Mouse (Mus musculus) heart, postnatal 0 days (tissue): Measurements from ENCODE around the gene Klhl11. TPM values are rescaled to one million over a fixed set of nuclear protein-coding genes. Genes with fewer than 3 reads are reported as not detected.

Experiments
- ATAC-seq: fragments of 200-750 bp; cut with Nextera tagmentation; 2 replicates; pipeline ENCODE4 v1.8.0; 2017; ENCODE audit warnings: low read depth, moderate number of reproducible peaks, moderate library complexity; ENCODE audit not compliant: insufficient read depth
- DNase-seq: peaks from one replicate; pipeline ENCODE4 v3.0.0-alpha.2; 2016; ENCODE audit warnings: low spot score
- H3K27ac ChIP-seq: fragments of 300-500 bp; sonication (generic); 2 replicates; pipeline ENCODE4 v1.5.1; 2014; ENCODE audit warnings: low read depth, mild to moderate bottlenecking
- H3K27me3 ChIP-seq: fragments of 300-500 bp; sonication (generic); 2 replicates; pipeline ENCODE4 v1.6.1; 2014; ENCODE audit warnings: low read length, mixed read lengths; ENCODE audit not compliant: control insufficient read depth, insufficient read depth
- H3K36me3 ChIP-seq: fragments of 300-500 bp; sonication (generic); replicated peaks from 2 replicates; pipeline ENCODE4 v1.6.1; 2014; ENCODE audit warnings: low read length, mixed read lengths; ENCODE audit not compliant: control insufficient read depth, insufficient read depth
- H3K4me1 ChIP-seq: fragments of 300-500 bp; sonication (generic); 2 replicates; pipeline ENCODE4 v1.6.1; 2014; ENCODE audit warnings: antibody characterized with exemption; ENCODE audit not compliant: control insufficient read depth, insufficient read depth
- H3K4me2 ChIP-seq: fragments of 300-500 bp; sonication (generic); 2 replicates; pipeline ENCODE4 v1.6.1; 2014; ENCODE audit warnings: low read depth, mild to moderate bottlenecking, low read length, moderate library complexity
- H3K4me3 ChIP-seq: fragments of 300-500 bp; sonication (generic); 2 replicates; pipeline ENCODE4 v1.5.1; 2014; ENCODE audit warnings: low read depth, low read length
- H3K9ac ChIP-seq: fragments of 300-500 bp; sonication (generic); replicated peaks from 2 replicates; pipeline ENCODE4 v1.6.1; 2014; ENCODE audit warnings: low read depth, low read length, mixed read lengths
- H3K9me3 ChIP-seq: fragments of 300-500 bp; sonication (generic); replicated peaks from 2 replicates; pipeline ENCODE4 v1.6.1; 2016; ENCODE audit warnings: low read length; ENCODE audit not compliant: control insufficient read depth
- CTCF ChIP-seq: IDR thresholded peaks from 2 replicates; pipeline ENCODE4 v1.5.1; 2016; ENCODE audit warnings: antibody characterized with exemption, control low read depth, low read depth
- EP300 ChIP-seq: IDR thresholded peaks from 2 replicates; pipeline ENCODE4 v1.6.1; 2016; ENCODE audit warnings: antibody characterized with exemption, low read depth
- WGBS: fragments of 180-500 bp; shearing (Covaris S2); extraction: QIAGEN DNeasy Blood & Tissue Kit; methylation state at CpG from one replicate; pipeline ENCODE4 v1.1.7; 2014; 5-methylcytosine and 5-hydroxymethylcytosine counted together
- polyA plus RNA-seq: library from polyadenylated mRNA; unstranded; fragments of >200 nt; fragmentation: Nextera tagmentation; extraction: Ambion mirVana; gene quantifications from 2 replicates; pipeline ENCODE4 v1.2.1, GENCODE M21; 2015
- total RNA-seq: library from RNA; depleted of rRNA; stranded (reverse); fragments of >200 nt; gene quantifications from 2 replicates; pipeline ENCODE4 v1.2.3, GENCODE M21; 2014; ENCODE audit warnings: low replicate concordance

Gene Klhl11
- total and polyA plus RNA-seq, 2 experiments from 2014 or later: 5.3 to 10.3 TPM

DNA sequence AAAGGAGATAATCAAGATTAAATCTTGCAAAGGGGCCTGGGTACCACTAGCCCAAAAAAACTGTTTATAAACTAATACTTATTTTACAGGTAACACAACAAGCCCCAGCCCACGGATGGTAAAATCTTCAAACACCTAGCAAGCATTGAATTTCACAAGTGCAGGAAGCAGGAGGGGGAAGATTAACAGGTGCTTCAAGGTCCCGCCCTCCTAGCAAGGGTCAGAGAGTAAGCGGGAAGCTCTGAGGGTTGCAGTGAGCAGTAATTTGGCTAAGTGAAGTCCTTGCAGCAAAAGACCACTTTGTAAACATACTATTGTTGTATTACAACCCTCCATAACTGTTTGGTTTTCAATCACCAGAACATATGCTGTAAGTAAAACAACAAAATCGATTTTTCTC, 15.3 kb downstream of the Klhl11 start:
- no peak overlapping the region for H3K4me2 ChIP-seq
- TF ChIP-seq CTCF (no peak), EP300 (no peak)
- H3K27me3 ChIP-seq: no peaks in the 10 kb centered on the region
- H3K36me3 ChIP-seq: peaks cover 12% of the 10 kb centered on the region
- no peaks in the 10 kb centered on the region for H3K4me1 ChIP-seq
- H3K9ac ChIP-seq: no peak overlapping the region
- H3K27ac ChIP-seq: no peak overlapping the region
- 81% methylated on average over 4 of the region's 4 CpGs for WGBS
- no peak for DNase-seq
- no peaks in the 10 kb centered on the region for H3K9me3 ChIP-seq
- no peak overlapping the region for H3K4me3 ChIP-seq
- no peak for ATAC-seq

DNA sequence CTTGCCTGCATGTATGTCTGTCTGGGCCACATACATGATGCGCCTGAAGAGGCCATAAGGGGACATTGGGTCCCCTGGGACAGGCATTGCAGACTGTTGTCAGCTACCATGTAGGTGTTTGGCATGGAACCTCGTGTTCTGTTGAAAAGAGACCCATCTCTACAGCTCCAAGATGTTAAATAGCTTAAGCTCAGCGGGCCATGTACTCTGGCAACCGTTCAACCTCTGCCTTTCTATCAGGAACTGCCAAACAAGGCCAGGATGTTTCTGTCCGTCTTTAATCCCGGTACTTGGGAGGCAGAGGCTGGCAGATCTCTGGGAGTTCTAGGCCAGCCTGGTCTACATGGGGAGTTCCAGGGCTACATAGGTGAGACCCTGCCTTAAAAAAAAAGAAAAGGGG, 29.9 kb downstream of the Klhl11 start:
- H3K36me3 ChIP-seq: peaks cover 6% of the 10 kb centered on the region; the same call in 1 of the 2 replicates
- no peaks in the 10 kb centered on the region for H3K27me3 ChIP-seq
- no peak overlapping the region for H3K4me3 ChIP-seq
- no peaks in the 10 kb centered on the region for H3K9me3 ChIP-seq
- peaks cover 12% of the 10 kb centered on the region for H3K4me1 ChIP-seq
- H3K4me2 ChIP-seq: no peak overlapping the region
- no peak overlapping the region for H3K9ac ChIP-seq
- no peak for DNase-seq
- H3K27ac ChIP-seq: no peak overlapping the region
- WGBS: 79% methylated on average over 6 of the region's 6 CpGs
- ATAC-seq: no peak
- TF ChIP-seq EP300: no peak
- no peak for TF ChIP-seq CTCF

DNA sequence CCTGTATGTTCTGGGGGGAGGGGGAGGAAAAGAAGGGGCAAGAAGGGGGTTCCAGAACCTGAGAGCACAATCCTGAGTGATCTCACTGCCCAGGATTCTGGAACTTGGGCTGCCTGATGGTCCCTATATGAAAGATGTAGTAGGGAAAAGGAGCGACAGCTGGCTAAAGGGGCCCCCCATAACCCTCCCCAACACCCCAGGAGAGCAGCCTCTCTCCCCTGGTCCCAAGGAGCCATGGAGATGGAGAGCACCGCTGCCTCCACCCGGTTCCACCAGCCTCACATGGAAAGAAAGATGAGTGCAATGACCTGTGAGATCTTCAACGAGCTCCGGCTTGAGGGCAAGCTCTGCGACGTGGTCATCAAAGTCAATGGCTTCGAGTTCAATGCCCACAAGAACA, 30.7 kb downstream of the Klhl11 start, which contains the start of the genes Nt5c3b and Klhl10:
TSS of gene Nt5c3b (minus strand) at position 12 of the 400 bp plus-strand sequence.
TSS of gene Klhl10 (plus strand) at position 121 of the 400 bp plus-strand sequence.
- no peak for TF ChIP-seq EP300
- no peak for TF ChIP-seq CTCF
- Histone ChIP-seq H3K4me3 (peak within 1 kb of the TSS; percentile 95), H3K36me3 (peaks cover 13% of the 10 kb centered on the region; the same call in 1 of the 2 replicates), H3K27ac (peak within 1 kb of the TSS; percentile 56; the same call in 1 of the 2 replicates), H3K9me3 (no peaks in the 10 kb centered on the region), H3K9ac (peak within 1 kb of the TSS; percentile 82), H3K4me2 (peak within 1 kb of the TSS; percentile 98), H3K27me3 (no peaks in the 10 kb centered on the region), H3K4me1 (peaks cover 12% of the 10 kb centered on the region)
- ATAC-seq (no peak), DNase-seq (no peak)
- 78% methylated on average over 8 of the region's 8 CpGs for WGBS

DNA sequence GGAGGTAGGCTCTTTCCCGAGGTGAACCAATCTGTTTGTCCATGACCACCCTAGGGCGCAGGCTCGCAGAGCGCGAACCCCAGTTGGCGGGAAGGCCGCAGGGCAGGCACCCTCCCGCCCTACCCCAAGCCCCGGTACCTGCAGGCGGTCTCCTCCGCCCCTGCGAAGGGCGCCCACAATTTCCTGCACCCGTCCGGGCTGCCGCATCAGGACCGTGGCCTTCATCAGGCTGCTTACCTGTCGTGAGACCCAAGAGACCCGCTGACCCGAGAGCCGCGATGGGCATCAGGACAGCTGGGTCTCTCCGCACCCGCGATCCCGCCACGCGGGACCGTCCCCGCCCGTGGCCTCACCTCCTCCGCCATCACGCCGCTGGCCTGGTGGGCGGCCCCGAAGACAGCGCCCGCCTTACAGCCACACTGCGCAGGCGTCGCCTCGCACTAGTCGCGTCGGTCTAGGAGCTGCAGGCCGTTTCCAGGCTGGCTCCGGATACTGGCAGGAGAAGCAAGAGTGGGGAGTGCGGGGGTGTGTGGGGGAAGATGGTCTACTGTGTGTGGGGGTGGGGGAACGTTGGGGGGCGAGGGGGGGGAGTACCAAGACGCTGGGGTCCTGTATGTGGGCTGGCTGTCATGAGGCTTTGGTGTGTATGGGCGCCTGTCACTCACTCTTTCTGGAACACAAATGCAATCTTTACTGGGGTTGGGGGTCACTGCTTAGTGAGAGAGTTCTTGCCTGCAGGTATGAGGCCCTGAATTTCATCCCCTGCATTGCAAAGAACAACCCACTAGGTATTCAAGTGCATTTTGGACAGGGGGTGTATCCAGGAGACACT, 31.6 kb downstream of the Klhl11 start:
- Histone ChIP-seq H3K4me3 (peak overlapping the region; percentile 95), H3K27ac (peak overlapping the region; percentile 56; the same call in 1 of the 2 replicates), H3K9ac (peak overlapping the region; percentile 82), H3K4me1 (peaks cover 12% of the 10 kb centered on the region), H3K36me3 (peaks cover 19% of the 10 kb centered on the region), H3K9me3 (no peaks in the 10 kb centered on the region), H3K4me2 (peak overlapping the region; percentile 98), H3K27me3 (no peaks in the 10 kb centered on the region)
- DNase-seq (peak; percentile 82), ATAC-seq (peak; percentile 96)
- no peak for TF ChIP-seq CTCF
- WGBS: under 1% methylated on average over 49 of the region's 52 CpGs

DNA sequence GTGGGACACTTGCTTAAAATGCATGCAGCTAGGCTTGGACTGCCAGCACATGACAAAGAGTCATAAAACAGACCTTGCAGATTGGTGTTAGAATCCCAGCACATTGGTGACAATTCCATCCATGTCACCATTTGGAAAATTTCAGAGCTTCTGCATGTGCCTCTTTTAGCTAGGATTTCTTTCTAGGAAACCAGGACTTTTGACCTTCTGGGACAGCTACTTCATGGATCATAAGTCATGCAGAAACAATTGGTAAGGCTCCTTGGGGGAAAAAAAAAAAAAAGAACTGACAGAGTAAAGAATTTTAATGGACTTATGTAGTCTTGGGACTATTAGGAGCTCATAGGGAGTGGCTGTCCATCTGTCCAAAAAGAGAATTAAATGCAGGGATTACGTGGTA, 34.6 kb downstream of the Klhl11 start:
- H3K4me1 ChIP-seq: peaks cover 12% of the 10 kb centered on the region
- DNase-seq: no peak
- no peak overlapping the region for H3K9ac ChIP-seq
- WGBS: 88% methylated on average over 1 of the region's 1 CpGs
- no peak overlapping the region for H3K4me3 ChIP-seq
- no peaks in the 10 kb centered on the region for H3K9me3 ChIP-seq
- no peak overlapping the region for H3K4me2 ChIP-seq
- no peaks in the 10 kb centered on the region for H3K27me3 ChIP-seq
- ATAC-seq: no peak
- TF ChIP-seq EP300 (no peak), CTCF (no peak)
- H3K27ac ChIP-seq: no peak overlapping the region
- H3K36me3 ChIP-seq: peaks cover 39% of the 10 kb centered on the region
